ENCODE assay signal across 25 mouse cellular contexts in the genomic region with DNA sequence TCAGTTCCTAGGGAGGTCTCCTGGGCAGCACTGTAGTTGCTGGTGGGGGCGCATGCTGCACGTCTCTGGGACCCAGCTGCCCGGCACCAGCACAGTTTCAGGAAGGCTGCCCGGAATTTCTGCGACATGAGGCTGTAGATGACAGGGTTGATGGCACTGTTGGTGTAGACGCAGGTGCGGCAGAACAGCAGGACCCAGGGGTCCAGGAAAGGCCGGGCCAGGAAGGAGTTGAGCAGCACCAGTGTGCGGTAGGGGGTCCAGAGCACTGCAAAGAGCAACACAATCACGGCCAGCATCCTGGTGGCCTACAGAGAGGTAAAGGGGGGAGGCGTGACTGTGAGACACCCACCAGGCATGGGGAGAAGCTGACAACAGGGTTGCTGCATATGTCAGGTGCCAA. TPM values are rescaled to one million over a fixed set of nuclear protein-coding genes. Genes with fewer than 3 reads are reported as not detected.
"Had no signal": no experiment of that assay in that cellular context is flagged by ENCODE, and none has a peak within 500 bp of the region (broad histone marks: within the 10 kb centered on the region; RNA-seq: fewer than 3 reads in every experiment).

No protein-coding gene starts in this region.

- DNase-seq: kidney, adult 2 months; kidney, postnatal 25 days; layer of hippocampus, adult 9-11 months; liver, embryonic 13.5 days; lung, adult 2 months; lung, postnatal 14 days; lung, postnatal 4 days; midbrain, embryonic 14.5 days; retina, postnatal 1 day; right cerebral cortex, postnatal 25 days; spleen, adult 18-20 months; thymus, adult 18-20 months; thymus, postnatal 36 days had no signal

- H3K27ac ChIP-seq: intestine, embryonic 15.5 days; kidney, postnatal 0 days; liver, embryonic 13.5 days; midbrain, embryonic 10.5 days; neural tube, embryonic 12.5 days; neural tube, embryonic 15.5 days had no signal

- H3K36me3 ChIP-seq: intestine, embryonic 15.5 days; liver, embryonic 13.5 days; midbrain, embryonic 10.5 days; neural tube, embryonic 12.5 days; neural tube, embryonic 15.5 days had no signal

- H3K9ac ChIP-seq: intestine, embryonic 15.5 days; liver, embryonic 13.5 days; neural tube, embryonic 12.5 days; neural tube, embryonic 15.5 days had no signal

- H3K4me1 ChIP-seq: neural tube, embryonic 12.5 days; neural tube, embryonic 15.5 days had no signal

- ATAC-seq: intestine, embryonic 15.5 days had no signal

- H3K9me3 ChIP-seq: intestine, embryonic 15.5 days; liver, embryonic 13.5 days; midbrain, embryonic 10.5 days; neural tube, embryonic 12.5 days; neural tube, embryonic 15.5 days had no signal

- H3K4me3 ChIP-seq: intestine, embryonic 15.5 days; layer of hippocampus, adult 2 months; liver, embryonic 13.5 days; midbrain, embryonic 10.5 days; neural tube, embryonic 12.5 days; neural tube, embryonic 15.5 days had no signal

- H3K4me2 ChIP-seq: intestine, embryonic 15.5 days; liver, embryonic 13.5 days; neural tube, embryonic 12.5 days; neural tube, embryonic 15.5 days had no signal

RNA-seq across cellular contexts. Expression of gene Trhr2, which starts 3.3 kb away (rescaled TPM):
- polyA plus RNA-seq: intestine, embryonic 15.5 days; kidney, embryonic 14.5 days; kidney, postnatal 0 days; large intestine, adult 2 months; liver, adult 2 months; liver, embryonic 13.5 days; liver, embryonic 16.5 days; lung, adult 2 months; lung, embryonic 16.5 days; midbrain, embryonic 10.5 days; midbrain, embryonic 14.5 days; neural tube, embryonic 12.5 days; stomach, embryonic 16.5 days had no signal
